Mouse (Mus musculus): ENCODE results near the gene Utp6. TPM values are rescaled to one million over a fixed set of nuclear protein-coding genes. Genes with fewer than 3 reads are reported as not detected.

The Utp6 gene
- total and polyA plus RNA-seq, 3 experiments = 78.8 to 148 (median 117) TPM

GRCm38 (mm10) chr11:79919685-79920504 lies 42.3 kb downstream of the Utp6 start (continued):
- TF ChIP-seq MAX (IDR thresholded peaks at IDR 0.05; ENCODE audit: low read length) = peak; percentile 64
- TF ChIP-seq MYC (IDR thresholded peaks at IDR 0.05; ENCODE audit: low read depth, low read length) = peak; percentile 79; the same call in 1 of the 2 replicates
- TF ChIP-seq ZC3H11A (IDR thresholded peaks at IDR 0.05; ENCODE audit: low read depth, low read length) = peak; percentile 99
- no peak for TF ChIP-seq POLR2AphosphoS2 (IDR thresholded peaks at IDR 0.05; ENCODE audit: low read depth, low read length)
- TF ChIP-seq EP300 (IDR thresholded peaks at IDR 0.05; ENCODE audit: low read length) = 0 out of 2 replicates have a peak, but pooled peaks have one; percentile 19
- 0 out of 2 replicates have a peak, but pooled peaks have one; percentile 36 for TF ChIP-seq BHLHE40 (IDR thresholded peaks at IDR 0.05; ENCODE audit: low read depth, low read length)
- TF ChIP-seq ELF1 (IDR thresholded peaks at IDR 0.05; ENCODE audit: low read depth, low read length) = 0 out of 2 replicates have a peak, but pooled peaks have one; percentile 32
- TF ChIP-seq ZNF384 (IDR thresholded peaks at IDR 0.05; ENCODE audit: low read depth, low read length) = no peak
- peak; percentile 51; the same call in 1 of the 2 replicates for TF ChIP-seq TCF12 (IDR thresholded peaks at IDR 0.05; ENCODE audit: low read depth, low read length)
- TF ChIP-seq NRF1 (IDR thresholded peaks at IDR 0.05; ENCODE audit: low read depth, low read length) = 0 out of 2 replicates have a peak, but pooled peaks have one; percentile 16
- TF ChIP-seq USF2 (conservative IDR thresholded peaks at IDR 0.05; ENCODE audit: low read depth, low read length) = no peak
- no peak for TF ChIP-seq ZMIZ1 (IDR thresholded peaks at IDR 0.05; ENCODE audit: low read depth, low read length)

GRCm38 (mm10) chr11:79915696-79916349 lies 46.4 kb downstream of the Utp6 start:
- Histone ChIP-seq H3K36me3 (replicated peaks in 1 of 2; ENCODE audit: control insufficient read depth in 1 of 2, insufficient read depth in 1 of 2, low read length in 1 of 2) (no peaks in the 10 kb centered on the region), H3K9me3 (replicated peaks; ENCODE audit: low read length) (no peaks in the 10 kb centered on the region), H3K27me3 (replicated peaks) (no peaks in the 10 kb centered on the region), H3K4me1 (ENCODE audit: control insufficient read depth in 1 of 2, insufficient read depth in 2 of 2) (peaks cover 0 to 5% of the 10 kb centered on the region in 2 experiments; a peak in 3 of 4 replicates), H3K27ac (ENCODE audit: insufficient read depth, low read depth) (no peak overlapping the region), H3K4me2 (ENCODE audit: insufficient read depth, low read depth, poor library complexity, severe bottlenecking) (no peak overlapping the region), H3K4me3 (replicated peaks in 1 of 3; ENCODE audit: low read depth in 2 of 3, low read length in 2 of 3, poor library complexity in 1 of 3) (no peak overlapping the region), H3K9ac (ENCODE audit: insufficient read depth, low read depth) (no peak overlapping the region), H3K79me2 (replicated peaks; ENCODE audit: control insufficient read depth, extremely low read depth, insufficient read depth, poor library complexity, severe bottlenecking) (no peaks in the 10 kb centered on the region)
- dilution Hi-C loops (cut with MboI; ENCODE audit: extremely low pct_ligation_motif_present, extremely low pct_unique_long_range_greater_than_20kb, low sequenced_read_pairs) = no loop called here
- TF ChIP-seq MEF2A (IDR thresholded peaks at IDR 0.05; ENCODE audit: borderline replicate concordance, low read depth, low read length) (no peak), RCOR1 (conservative IDR thresholded peaks at IDR 0.05; ENCODE audit: low read depth, low read length) (no peak), JUN (IDR thresholded peaks at IDR 0.05; ENCODE audit: insufficient read depth, low read depth, low read length) (no peak), PAX5 (IDR thresholded peaks at IDR 0.05; ENCODE audit: low read length) (no peak), MAFK (IDR thresholded peaks at IDR 0.05; ENCODE audit: insufficient replicate concordance, low read length) (no peak), POLR2A (IDR thresholded peaks at IDR 0.05; ENCODE audit: low read depth, low read length) (no peak), JUND (conservative IDR thresholded peaks at IDR 0.05; ENCODE audit: low read depth, low read length) (no peak), USF2 (conservative IDR thresholded peaks at IDR 0.05; ENCODE audit: low read depth, low read length) (no peak), ZNF384 (IDR thresholded peaks at IDR 0.05; ENCODE audit: low read depth, low read length) (no peak), ETS1 (conservative IDR thresholded peaks at IDR 0.05; ENCODE audit: low read depth, low read length) (no peak), TCF12 (IDR thresholded peaks at IDR 0.05; ENCODE audit: low read depth, low read length) (no peak)
- in situ Hi-C loops (cut with MboI; ENCODE audit: low pct_ligation_motif_present, low pct_unique_long_range_greater_than_20kb, low sequenced_read_pairs) = no loop called here
- no peak for DNase-seq (ENCODE audit: extremely low read depth)
